Mouse (Mus musculus) activated CD4-positive, CD25-positive, alpha-beta regulatory T cell, adult 4 months (primary cell): Measurements from ENCODE around the gene Prune1. TPM values are rescaled to one million over a fixed set of nuclear protein-coding genes. Genes with fewer than 3 reads are reported as not detected.
A peak's percentile ranks its signal among the peaks of the same experiment; 100 is the strongest.

Experiments
- ATAC-seq: one replicate; pipeline ENCODE4 v1.8.0; 2017
- polyA plus RNA-seq, 2 experiments: library from polyadenylated mRNA; unstranded; fragments of 100-300 nt; shearing (Covaris generic); gene quantifications; one replicate each; pipeline ENCODE4 v1.2.1; 2017

Gene Prune1
- polyA plus RNA-seq = 1 to 10 TPM; 6.3 to 9.7 TPM

DNA sequence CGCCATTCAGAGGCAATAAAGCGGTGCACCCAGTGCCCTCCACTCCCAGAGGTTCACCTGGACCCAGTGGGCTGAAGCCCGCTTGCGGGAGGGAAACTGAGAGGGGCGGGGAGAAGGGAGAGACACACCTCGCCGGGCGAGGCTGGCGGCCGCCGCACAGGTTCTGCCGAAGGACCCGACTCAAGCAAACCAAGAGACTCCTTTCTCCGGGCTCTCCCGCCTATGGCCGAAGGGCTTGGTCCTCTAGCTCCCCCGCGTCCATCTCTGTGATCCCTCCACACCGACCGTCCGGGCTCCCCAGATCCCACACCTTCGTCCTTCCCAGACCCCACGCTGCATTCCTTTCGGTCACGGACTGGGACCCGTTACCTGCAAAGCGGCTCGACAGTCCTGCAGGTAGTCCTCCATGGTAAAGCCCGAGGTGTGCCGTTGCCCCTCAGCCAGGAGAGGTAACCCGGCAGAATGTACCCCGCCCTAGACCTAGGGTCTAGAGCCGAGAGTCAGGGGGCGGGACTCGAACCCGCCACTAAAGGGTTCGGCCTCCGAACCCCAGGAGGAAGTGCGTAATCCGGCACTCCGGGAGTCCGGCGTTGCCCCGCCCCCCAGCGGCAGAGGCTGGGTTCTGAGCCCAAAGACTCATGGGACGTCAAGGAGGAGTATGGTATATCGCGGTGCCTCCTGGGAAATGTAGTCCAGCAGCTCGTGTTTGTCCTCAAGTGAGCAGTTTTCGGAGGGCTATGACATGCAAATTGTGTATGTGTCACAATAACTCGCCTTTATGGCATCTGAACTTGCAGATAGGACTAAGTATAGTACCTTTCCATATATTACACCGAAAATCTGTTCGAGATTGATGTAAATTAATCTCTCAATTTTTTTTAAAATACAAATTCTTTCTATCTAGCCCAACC lies at the start of gene Prune1, which contains the start of gene Mindy1:
Prune1 (minus strand) TSS at position 861 of the 911 bp plus-strand sequence.
Mindy1 (plus strand) TSS at position 130 of the 911 bp plus-strand sequence.
- ATAC-seq = peak; percentile 88

DNA sequence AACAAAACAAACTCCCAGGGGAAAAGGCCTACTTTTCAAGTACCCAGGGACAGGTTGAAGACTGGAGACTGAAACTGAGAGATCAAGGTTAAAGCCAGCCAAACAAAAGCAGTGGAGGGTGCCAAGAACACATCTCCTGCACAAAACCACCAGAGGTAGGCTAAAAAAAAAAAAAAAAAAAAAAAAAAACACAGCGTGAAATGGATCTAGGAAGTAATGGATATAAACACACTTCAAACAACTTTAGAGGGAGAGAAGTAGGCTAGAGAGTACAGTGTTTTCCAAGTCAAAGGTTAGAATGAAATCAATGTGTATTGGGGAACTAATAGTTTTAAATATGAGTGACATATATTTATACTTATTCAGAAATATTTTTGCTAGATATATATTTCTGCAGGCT lies 49.7 kb upstream of the Prune1 start:
- no peak for ATAC-seq

DNA sequence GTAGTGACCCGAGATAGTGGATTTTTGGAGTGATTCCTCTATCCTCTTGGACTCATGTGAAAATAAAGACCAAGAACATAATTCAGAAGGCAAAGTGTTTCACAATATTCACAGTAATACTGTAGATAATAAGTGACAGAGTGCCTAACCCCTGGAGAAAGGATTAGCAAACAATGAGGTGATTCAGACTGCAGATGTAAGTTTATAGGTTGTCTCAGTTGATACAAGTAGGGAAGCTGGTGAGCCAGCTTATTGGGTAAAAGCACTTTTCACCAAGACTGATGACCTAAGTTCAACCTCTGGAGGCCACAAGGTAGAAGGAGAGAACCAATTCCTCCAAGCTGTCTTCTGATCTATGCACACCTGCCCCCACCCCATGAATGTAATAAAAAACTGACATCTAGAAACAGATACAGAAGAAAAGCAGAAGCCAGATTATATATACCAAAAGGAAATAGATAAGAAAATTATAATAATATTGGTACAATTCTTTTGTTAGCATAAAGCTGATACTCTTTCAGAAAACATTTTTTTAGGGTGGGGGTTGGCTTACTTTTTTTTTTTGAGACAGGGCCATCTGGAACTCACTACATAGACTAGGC lies 47.0 kb upstream of the Prune1 start:
- no peak for ATAC-seq

DNA sequence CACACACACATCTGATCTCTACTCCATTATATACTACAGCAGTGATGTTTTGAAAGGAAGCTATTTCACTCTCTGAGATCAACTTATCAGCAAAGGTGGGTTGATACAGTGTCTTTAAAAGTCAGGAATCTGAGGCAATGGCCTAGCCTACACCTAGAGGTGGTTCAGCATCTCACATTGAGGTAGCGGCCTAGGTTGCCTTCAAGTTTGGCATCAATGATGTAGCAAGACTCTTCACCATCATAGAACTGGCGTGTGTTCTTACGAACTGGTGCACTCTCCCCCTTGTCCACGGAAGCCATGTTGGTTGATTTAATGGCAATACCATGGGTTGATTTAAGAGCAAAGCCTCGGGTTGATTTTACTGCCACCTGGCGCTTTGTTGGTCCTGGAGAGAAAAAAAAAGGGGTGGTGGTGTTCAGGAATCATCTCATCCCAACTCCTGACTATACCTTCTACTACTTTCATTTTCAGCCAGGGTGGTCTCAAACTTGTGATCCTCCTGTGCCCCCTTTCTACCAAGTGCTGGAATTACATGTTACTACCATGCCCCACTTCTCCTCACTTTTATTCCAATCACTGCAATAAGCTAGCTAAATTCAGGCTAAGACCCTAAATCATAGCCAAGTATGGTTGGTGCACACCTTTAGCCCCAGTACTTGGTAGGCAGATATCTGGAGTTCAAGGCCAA lies 42.7 kb upstream of the Prune1 start:
- no peak for ATAC-seq

DNA sequence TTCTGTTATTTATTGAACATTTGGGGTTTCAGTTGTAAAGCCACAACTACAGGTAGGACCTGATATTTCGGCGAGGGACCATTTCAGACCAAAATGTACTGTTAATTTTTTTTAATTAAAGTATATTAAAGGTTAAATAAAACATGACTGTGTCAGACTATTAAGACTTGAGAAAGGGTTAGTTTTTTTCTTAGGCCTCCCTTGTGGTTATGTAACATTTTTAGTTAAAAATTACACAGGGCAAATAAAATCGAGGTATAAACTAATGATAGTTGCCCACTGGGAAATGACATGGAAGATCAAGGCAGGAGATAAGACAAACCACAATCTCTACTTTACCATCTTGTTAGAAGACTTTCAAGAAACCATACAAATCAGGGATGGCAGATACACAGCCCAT lies 41.6 kb upstream of the Prune1 start:
- no peak for ATAC-seq

DNA sequence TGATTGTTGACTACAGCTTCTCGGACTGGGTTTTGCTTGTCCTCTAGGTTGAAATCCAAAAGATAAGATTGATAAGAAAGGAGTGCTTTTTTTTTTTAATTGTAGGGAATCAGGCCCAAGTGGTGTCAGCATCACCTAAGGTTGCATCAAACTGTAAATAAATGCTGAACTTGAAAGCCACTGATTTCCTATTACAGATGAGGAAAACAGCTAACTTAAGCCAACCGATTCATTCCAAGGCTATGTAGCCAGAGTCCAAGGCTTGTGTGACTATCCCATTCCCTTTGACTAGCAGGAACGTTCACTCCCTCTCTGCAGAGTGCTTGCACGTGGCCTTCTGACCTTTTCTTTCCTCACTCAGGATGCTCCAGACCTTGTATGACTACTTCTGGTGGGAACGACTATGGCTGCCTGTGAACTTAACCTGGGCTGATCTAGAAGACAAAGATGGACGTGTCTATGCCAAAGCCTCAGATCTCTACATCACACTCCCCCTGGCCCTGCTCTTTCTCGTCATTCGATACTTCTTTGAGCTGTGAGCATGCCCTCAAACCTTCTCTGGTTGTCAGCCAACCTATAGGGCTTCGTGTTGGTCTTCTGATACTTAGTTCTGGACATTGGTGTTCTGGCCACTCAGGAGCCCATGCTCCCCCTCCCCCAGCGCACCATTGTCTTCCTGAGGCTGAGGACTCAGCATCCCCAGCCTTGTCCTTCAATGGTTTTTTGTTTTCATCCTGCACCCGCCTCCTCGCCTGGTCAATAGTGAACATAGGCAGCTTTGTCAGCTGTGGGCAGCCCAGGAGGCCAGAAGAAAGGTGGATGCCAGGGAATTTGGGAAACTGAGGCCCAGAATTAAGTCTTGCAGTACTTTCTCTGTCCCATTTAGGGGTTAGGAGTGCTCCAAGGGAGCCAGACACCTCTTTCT lies 38.1 kb upstream of the Prune1 start:
- ATAC-seq = no peak

DNA sequence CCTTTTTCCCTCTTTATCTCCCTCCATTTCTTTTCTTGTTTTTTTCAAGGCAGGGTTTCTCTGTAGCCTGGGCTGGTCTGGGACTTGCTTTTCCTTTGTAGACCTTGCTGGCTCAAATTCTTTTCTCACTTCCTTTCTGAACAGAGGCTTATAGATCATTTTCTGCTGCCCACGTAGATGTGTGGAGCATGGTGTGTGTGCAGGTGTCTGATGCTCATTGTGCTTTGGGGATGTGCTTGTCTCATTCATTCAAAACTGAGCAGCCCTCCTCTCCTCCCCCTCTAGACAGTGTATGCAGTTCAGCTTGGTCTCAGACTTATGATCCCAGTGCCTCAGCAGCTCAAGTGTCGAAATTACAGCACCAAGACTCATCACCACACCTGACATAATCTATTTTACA lies 37.2 kb upstream of the Prune1 start:
- no peak for ATAC-seq

DNA sequence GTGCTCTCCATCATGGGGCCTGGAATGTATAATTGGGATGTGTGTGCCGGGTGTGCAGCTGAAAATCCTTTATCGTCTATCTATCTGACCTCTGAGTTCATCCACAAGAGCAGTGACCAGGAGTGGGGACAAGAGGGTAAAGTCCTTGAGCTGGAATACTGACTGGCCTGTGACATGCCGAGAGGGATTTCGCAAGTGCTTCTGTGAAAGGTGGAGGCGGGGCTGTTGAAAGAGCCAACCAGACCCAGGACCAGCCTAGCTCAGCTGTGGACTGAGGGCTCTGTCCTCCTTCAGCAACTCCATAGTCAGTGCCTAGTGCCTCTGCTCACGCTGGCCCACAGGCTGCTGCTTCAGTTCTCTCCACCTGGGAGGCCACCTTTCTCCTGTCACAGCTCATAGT lies 36.7 kb upstream of the Prune1 start:
- no peak for ATAC-seq

DNA sequence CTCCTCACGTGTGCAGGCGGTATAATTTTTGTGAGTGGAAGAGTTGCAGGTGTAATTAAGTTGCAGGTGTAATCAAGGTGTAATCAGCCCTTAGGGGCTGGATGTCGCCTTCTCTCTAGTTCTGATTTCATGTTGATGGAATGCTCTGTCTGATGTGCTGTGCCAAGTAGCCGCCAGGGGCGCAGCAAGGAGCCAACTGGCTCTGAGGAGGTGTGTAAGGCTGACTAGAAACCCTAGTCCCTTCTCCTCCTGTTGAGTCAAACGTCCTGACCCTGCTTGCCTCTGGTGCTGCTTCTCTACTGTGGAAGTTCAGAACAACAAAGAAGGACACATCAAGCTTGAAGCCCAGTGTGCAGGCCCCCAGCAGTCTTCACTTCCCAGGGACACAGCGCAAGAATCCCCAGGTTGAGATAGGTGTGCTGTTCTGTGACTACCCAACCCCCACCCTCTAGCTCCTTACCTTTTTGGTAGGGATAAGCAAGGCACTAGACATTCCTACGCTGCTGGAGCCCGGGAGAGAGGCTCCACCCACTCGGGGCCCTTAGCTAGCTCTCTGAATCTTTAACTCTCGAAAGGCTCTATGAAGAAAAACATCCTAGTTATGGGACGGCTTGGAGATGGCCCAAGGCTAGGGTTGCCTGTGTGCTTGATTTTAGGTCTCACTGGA lies 35.7 kb upstream of the Prune1 start:
- ATAC-seq = peak; percentile 38

DNA sequence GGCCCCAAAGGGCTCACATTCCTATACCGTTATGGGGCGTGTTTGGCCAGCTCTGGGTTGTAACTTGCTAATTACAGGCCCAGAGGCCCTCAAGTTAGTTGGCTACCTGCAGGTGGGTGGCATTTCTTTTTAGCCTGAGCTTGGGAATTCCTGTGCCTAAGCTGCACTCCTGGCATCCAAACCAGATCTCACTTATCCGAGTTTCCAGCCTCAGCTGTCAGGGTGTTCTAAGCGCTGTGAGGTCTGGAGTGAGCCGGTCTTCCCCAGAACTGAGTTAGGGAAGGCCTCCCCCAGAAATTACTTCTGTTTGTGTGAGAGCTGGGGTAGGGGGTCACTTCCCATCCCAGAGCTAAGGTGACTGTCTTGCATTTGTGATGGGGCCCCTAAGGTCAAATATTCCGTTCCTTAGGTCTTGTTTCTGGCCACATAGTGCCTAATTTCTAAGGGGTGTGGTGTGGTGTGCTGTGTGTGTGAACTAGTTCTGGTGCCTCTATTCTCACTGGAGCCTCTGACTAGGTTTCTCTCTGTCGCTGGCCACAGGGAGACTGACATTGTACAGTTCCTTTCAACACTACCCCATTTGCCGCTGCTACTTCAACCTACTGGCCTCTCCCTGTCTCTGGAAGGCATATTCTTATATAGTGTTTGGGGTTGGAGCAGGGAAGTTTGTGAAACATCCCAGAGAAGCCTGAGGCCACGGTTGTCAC lies 34.1 kb upstream of the Prune1 start:
- ATAC-seq = no peak

DNA sequence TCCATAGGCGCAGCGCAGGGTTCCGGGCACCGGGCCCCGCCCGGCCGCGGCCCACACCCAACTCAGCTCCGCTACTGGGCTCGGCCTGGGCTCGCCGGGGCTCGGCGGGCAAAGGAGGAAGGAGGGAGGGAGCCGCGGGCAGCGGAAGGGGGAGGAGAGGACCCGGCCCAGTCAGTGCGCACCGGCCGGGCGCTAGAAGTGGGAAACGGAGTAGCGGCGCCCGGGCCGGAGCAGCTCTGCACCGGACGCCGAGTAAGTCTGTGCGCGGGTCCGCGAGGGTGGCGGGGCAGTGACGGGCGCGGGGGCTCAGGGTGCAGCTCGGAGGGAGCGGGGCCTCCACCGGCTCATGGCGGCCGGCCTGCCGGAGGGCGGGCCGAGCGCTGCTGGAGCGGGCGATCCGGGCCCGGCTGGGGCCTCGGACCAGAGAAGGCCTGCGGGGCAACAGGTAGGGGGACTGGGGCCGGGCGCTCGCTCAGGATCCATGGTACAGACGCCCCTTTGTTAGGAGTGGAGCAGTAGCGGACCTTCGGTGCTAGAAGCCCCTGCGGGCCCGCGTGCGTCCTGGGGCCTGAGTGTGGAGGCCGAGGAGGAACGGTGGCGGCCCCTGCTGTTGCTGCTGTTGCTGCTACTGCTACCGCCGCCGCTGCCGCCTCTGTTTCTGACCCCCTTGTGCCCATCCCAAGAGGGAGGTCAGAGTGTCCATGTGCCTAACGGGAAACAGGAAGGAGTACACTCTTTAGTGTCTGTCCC lies 33.4 kb upstream of the Prune1 start:
- peak; percentile 90 for ATAC-seq

DNA sequence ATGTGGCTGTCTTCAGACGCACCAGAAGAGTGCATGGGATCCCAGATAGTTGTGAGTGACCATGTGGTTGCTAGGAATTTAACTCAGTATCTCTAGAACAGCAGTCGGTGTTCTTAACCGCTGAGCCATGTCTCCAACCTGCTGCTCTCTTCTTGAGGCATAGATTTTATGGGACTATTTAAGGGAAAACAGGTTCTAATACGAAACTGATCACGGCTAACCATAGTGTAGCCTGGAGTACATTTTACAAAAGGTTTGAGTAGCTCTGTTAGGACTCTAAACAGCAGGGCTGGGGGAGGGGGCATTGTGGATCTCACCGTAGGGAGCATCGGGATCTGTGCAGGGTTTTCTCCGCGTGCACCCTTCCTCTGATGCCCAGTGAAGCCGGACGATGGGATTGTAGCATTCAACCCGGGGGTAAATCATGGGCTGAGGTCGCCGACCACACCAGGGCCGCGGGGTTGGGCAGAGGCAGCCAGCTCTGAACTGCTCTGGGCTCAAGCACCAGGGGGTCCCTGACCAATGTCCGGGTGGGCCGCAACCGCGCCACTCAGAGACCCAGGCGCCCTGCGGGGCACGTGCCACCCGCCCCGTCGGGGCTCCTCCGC lies 32.7 kb upstream of the Prune1 start, which contains the start of gene Cers2:
Cers2 (plus strand) TSS at position 306 of the 608 bp plus-strand sequence.
- no peak for ATAC-seq

DNA sequence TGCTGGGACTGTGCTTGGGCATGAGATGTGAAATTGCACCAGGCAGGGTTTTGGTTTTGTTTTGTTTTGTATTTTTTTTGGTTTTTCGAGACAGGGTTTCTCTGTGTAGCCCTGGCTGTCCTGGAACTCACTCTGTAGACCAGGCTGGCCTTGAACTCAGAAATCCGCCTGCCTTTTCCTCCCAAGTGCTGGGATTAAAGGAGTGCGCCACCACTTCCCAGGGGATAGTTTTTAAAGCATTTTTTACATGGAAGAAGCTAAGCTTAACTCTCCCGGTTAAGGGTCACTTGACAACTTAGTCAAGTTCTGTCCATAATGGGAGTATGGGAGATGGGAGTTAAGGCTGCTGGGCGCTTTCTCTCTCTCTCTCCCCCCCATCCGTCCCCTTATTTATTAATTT lies 32.2 kb upstream of the Prune1 start:
- no peak for ATAC-seq

DNA sequence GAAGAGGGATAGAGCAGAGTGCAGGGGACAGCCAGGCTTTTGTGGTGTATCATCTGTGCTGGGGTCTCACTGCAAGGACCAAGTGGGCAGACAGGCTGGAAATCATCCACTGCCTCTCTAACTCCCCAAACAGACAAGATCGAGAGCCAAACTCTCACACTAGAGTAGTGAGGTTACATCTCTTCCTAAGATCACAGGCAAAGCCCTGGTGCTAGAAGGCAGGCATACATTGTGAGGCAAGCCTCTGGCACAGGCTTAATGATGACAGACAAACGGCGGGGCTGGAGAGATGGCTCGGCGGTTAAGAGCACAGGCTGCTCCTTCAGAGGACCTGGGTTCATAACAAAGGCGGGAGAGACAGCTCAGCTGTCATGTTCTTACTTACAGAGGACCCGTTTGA lies 31.6 kb upstream of the Prune1 start:
- ATAC-seq = no peak

DNA sequence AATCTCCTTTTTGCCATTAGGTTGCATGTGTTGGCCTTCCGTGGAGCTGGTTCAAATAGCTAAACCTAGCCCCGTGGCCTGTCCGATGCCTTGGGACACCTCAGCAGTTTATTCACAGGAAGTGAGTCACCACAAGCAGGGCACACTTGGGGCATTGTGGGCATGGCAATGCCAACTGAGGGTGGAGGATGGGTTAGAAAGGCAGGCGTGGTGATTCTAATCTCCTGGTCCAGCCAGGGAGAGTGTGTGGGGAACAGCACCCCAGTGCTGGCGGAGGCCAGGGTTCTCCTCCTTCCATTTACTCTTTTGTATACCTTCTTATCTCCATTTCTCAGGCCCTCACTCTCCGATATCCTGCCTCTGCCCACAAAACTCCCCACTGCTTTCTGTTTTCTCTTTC lies 30.7 kb upstream of the Prune1 start:
- ATAC-seq = no peak

DNA sequence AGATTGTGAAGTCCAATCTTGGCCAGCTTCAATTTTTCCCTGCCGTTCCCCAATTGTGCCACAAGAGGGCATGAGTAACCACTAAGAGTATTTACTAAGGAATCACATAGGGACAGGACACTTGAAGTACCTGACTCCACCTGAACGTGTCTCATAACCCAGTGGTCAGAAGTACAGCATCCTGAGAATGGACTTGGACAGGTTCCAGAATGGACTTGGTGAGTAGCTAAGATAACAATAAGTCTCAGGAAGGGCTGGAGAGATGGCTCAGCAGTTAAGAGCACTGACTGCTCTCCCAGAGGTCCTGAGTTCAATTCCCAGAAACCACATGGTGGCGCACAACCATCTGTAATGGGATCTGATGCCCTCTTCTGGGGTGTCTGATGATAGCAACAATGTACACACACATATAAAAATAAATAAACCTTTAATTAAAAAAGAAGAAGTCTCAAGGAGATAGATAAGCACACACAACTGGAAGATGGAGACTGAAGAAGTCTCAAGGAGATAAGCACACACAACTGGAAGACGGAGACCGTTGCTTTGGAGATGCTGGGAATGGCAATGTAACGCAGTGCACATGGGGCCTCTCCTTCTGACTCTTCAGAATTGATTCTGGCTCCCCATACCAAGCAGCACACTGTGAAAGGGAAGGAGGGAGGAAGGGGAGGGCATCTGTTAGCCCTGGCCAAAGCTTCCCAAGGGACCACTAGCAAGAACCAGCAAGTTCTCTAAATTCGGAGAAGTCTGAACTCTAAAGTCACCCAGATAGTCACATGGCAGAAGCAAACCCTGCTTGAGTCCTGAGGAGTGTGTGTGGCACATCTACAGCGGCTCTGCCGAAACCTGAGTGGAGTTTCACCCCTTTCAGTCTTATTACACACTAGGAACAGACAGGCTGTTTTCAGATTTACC lies 29.3 kb upstream of the Prune1 start:
- no peak for ATAC-seq

DNA sequence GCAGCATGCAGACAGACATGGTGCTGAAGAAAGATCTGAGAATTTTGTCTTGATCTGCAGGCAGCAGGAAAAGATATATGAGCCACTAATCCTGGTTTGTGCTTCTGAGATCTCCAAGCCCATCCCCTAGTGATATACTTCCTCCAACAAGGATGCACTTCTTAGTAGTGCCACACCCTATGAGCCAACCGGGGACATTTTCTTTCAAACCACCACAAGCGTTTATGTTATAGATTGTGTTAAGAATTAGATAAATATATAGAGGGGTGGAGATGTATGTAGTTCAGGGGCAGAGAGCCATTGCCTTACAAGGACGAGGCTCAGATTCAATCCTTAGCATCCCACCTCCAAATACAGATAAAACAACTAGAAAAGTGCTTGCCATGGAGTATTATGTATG lies 28.6 kb upstream of the Prune1 start:
- ATAC-seq = no peak

DNA sequence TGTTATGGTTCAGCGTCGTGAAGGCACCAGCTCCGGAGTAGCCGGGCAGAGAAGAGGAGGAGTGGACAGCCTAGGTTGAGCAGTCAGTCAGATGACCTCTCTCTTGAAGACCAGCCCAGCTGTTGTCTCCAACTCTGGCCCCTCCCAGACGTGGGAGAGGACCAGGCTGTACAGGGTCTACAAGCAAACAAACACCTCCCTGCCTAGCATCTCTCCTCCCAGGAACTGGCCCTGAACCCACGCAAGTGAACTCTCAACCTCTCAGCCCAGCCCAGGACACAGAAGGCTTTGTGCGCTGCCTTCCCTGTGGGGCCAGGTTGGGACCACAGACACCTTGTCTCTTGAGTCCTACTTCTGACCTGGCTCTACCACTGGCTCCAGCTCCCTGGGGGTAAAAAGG lies 25.2 kb upstream of the Prune1 start, which contains the start of gene Anxa9:
Anxa9 (minus strand) TSS at position 77 of the 400 bp plus-strand sequence.
- no peak for ATAC-seq

DNA sequence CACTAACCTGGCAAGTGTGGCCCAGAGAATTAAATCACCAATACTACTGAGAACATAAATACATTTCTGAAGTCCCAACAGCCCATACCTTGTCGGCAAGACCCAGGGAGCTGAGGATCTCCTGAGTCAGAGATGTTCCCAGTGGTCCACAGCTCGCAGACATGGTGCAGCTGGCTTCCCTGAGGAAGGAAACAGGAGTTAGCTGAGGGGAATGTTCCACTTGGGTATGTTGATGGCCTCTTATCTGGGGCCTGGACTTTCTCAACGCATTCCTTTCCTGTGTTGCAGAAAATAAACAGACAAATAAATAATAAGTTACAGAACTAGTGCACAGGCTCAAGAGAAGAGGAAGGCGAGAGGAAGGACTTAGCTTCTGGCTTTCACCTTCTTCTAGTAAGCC lies 24.4 kb upstream of the Prune1 start:
- no peak for ATAC-seq
